26 mouse cellular contexts compared by ENCODE assay signal in the genomic region with DNA sequence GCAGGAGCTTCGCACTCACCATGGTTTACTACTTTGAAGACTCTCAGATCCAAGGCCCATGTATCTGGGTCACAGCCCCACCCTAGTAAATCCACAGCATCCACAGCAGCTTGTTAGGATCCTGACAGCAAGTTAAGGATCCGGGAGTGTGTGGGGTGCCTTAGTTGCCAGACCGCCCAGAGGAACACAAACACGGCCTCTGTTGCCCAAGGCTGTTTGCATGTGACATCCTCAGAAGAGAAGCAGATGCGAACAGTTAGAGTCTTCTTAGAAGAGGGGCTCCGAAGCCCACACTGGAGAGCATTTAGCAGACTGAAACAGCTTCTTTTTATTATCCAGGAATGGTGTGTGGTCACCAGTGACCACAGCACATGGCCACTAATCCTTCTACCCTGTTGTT.
"Had no signal": no experiment of that assay in that cellular context is flagged by ENCODE, and none has a peak within 500 bp of the region (broad histone marks: within the 10 kb centered on the region; RNA-seq: fewer than 3 reads in every experiment).

No protein-coding gene starts in this region.

- H3K27me3 ChIP-seq: hindbrain, embryonic 12.5 days; intestine, embryonic 15.5 days had no signal

- H3K4me1 ChIP-seq: heart, embryonic 10.5 days; heart, embryonic 12.5 days; hindbrain, embryonic 12.5 days; intestine, embryonic 15.5 days; limb, embryonic 10.5 days; limb, embryonic 12.5 days; liver, embryonic 13.5 days had no signal

- H3K4me2 ChIP-seq: heart, embryonic 12.5 days; hindbrain, embryonic 12.5 days; hindbrain, embryonic 14.5 days; intestine, embryonic 15.5 days; limb, embryonic 12.5 days; liver, embryonic 11.5 days; liver, embryonic 13.5 days had no signal

- H3K4me3 ChIP-seq: gastrocnemius, adult 2 months; heart, embryonic 10.5 days; heart, embryonic 12.5 days; hindbrain, embryonic 10.5 days; hindbrain, embryonic 12.5 days; intestine, embryonic 15.5 days; layer of hippocampus, adult 2 months; left cerebral cortex, adult 2 months; limb, embryonic 10.5 days; limb, embryonic 12.5 days; liver, embryonic 13.5 days had no signal

- H3K36me3 ChIP-seq: heart, embryonic 10.5 days; heart, embryonic 12.5 days; hindbrain, embryonic 10.5 days; hindbrain, embryonic 12.5 days; intestine, embryonic 15.5 days; limb, embryonic 10.5 days; limb, embryonic 12.5 days; liver, embryonic 13.5 days had no signal

- H3K9me3 ChIP-seq: heart, embryonic 10.5 days; heart, embryonic 12.5 days; hindbrain, embryonic 10.5 days; hindbrain, embryonic 12.5 days; intestine, embryonic 15.5 days; limb, embryonic 10.5 days; limb, embryonic 12.5 days; liver, embryonic 13.5 days had no signal

- ATAC-seq: hindbrain, embryonic 16.5 days; inflammation-experienced regulatory T-cells, adult 6 months; intestine, embryonic 15.5 days; intestine, postnatal 0 days had no signal

- H3K27ac ChIP-seq: gastrocnemius, adult 2 months; heart, embryonic 10.5 days; hindbrain, embryonic 10.5 days; hindbrain, embryonic 12.5 days; hindbrain, embryonic 14.5 days; intestine, embryonic 15.5 days; layer of hippocampus, adult 2 months; left cerebral cortex, adult 2 months; limb, embryonic 10.5 days; limb, embryonic 12.5 days; liver, embryonic 13.5 days had no signal

- H3K9ac ChIP-seq: heart, embryonic 12.5 days; hindbrain, embryonic 12.5 days; hindbrain, embryonic 14.5 days; intestine, embryonic 15.5 days; limb, embryonic 12.5 days; liver, embryonic 13.5 days had no signal

- DNase-seq: gastrocnemius, adult 2 months; gastrocnemius, postnatal 10 days; gastrocnemius, postnatal 25 days; heart, postnatal 10 days; heart, postnatal 4 days; kidney, adult 18-20 months; kidney, adult 8-10 months; kidney, postnatal 10 days; kidney, postnatal 25 days; kidney, postnatal 4 days; liver; liver, embryonic 13.5 days had no signal
